Mouse (Mus musculus) frontal cortex, postnatal 10 days (tissue): Measurements from ENCODE around the gene Olfr592.
"Not testable (repeated sequence)": the region's sequence is repeated elsewhere in the genome, so short reads cannot be mapped to it uniquely, and the experiment has no call there.

Experiments used
- DNase-seq, 2 experiments: peaks; one replicate each; pipeline ENCODE4 v3.0.0; 2022; ENCODE audit warnings: low spot score in 2 of 2, mixed read lengths in 1 of 2

Olfr592 gene

DNA sequence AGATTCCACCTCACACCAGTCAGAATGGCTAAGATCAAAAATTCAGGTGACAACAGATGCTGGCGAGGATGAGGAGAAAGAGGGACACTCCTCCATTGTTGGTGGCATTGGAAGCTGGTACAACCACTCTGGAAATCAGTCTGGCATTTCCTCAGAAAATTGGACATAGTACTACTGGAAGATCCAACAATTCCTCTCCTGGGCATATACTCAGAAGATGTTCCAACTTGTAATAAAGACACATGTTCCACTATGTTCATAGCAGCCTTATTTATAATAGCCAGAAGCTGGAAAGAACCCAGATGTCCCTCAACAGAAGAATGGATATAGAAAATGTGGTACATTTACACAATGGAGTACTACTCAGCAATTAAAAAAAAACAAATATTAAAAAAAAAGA lies at the start of gene Olfr592:
Olfr592 (plus strand) TSS at position 301 of the 400 bp plus-strand sequence.
- not testable (repeated sequence) for DNase-seq

DNA sequence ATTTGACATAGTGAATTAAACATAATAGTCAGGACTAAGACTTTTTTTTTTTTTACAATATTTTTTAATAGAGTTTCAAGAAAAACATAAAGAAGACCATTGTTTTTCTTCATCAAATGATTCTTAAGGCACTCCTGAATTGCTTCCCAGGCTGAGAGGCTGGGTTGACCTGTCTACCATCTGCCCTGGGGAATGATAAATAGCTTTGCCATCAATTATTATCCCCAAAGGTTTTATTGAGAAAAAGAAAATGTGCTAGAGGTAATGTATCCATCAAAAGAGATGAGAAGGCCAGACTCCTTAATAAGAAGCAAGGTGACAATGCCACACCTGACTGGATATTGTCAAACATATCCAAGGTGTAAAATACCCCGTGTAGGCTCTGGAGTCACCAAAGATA lies 44.0 kb upstream of the Olfr592 start, which contains the start of gene Olfr588-ps1:
Olfr588-ps1 (plus strand) TSS at position 301 of the 400 bp plus-strand sequence.
- DNase-seq = no peak

DNA sequence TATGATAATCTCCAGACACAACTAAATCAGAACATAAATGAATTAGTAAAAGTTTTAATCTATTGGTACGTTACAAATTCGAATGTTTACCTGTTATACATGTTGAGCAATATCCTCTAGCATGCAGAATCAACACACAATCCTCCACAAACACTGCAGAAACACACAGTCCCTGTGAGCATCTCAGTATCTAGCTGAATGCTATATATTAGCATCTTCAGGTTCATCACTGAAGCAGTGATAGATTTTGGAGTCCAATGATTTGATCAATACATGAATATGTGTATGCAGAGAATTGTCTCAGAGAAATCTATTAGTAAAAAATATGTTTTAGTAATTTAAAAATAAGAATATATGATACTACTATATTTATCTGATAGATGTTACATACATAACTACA lies 28.3 kb upstream of the Olfr592 start, which contains the start of gene Olfr589:
Olfr589 (minus strand) TSS at position 101 of the 400 bp plus-strand sequence.
- DNase-seq = no peak

DNA sequence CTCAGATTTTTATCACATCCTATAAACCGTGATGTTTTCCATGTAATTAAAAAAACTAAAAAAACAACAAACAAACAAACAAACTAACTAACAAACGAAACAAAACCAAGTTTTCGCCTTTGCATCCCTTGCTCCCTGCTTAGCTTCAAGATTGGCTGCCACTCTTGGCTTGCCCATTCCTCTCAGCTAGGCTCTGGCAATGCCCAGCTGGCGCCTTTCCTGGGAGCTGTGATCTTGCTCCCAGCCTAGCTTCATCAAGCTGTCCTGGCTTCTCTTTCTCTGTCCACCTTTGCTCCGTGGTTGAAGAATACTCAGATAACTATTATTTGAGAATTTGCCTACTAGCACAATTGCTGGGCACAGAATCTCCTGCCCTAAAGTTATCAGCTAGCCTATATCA lies 14.9 kb upstream of the Olfr592 start:
- no peak for DNase-seq

DNA sequence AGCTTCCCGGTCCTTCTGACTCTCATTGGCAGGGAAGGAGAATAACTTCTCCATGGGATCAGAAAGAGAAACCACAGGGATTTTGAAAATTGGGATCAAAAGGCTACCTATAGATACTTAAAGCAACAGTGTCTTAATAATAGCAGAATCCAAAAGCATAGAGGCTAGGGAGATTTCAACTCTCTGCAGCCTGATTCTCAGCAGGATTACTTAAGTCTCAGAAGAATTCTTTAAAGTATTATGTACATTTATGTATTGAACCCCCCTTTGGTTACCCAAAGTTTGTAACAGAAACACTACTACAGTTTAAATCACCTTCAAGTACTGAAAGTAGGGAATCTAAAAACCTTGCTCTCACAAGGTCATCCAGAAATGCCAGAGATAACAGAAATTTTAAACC lies 6.4 kb upstream of the Olfr592 start, which contains the start of gene Olfr591:
Olfr591 (minus strand) TSS at position 101 of the 400 bp plus-strand sequence.
- DNase-seq = no peak

DNA sequence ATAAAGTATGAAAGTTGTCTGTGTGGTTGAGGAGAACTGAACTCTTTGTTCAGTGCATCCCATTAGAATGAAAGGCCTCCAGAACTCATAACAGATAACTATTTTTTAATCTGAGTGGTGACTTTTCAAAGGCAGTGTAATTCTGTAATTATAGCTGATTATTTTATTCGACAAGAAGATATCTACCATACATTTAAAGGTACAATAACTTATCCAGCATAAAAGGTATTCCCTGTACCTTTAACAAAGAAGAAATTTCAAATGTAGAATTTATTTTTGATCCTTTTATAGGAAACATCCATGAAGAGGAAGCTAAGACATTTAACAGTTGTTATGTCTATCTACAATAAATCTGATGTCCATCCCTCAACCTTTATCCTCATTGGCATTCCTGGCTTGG lies 27.0 kb downstream of the Olfr592 start, which contains the start of gene Olfr593:
Olfr593 (plus strand) TSS at position 301 of the 400 bp plus-strand sequence.
- DNase-seq = no peak

DNA sequence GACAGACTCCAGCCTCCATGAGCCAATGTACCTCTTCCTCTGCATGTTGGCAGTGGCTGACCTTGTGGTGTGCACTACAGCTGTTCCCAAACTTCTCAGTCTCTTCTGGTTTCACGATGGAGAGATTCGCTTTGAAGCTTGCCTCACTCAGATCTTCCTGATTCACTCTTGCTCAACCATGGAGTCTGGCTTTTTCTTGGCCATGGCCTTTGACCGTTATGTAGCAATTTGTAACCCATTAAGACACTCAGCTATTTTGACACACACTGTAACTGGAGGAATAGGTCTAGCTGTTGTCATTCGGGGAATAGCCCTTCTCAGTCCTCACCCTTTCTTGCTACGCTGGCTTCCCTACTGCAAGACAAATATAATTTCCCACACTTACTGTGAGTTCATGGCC lies 27.4 kb downstream of the Olfr592 start:
- DNase-seq = not testable (repeated sequence)

DNA sequence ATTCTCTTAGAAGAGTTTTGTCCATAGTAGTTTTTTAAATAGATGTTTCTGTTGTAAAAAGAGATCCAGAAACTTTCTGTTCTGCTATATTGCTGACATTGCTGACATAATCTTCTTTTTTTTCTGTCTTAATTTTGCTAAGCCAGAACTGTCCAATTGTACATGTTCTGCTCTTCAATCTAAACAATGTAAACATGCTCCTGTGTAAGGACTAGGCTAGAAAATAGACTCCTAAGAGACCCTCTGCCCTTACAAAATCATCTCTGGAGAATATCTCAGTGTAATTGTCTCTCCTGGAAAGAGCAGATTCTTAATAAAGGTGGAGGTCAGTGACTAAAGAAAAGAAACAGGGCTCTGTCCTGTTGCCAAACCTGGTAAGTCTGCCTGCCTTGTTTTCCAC lies 32.1 kb downstream of the Olfr592 start, which contains the start of gene Olfr594:
Olfr594 (plus strand) TSS at position 301 of the 400 bp plus-strand sequence.
- DNase-seq = no peak
